Mouse (Mus musculus) adrenal gland, adult 8-10 months (tissue): ENCODE data around the gene Fn1. TPM values are rescaled to one million over a fixed set of nuclear protein-coding genes. Genes with fewer than 3 reads are reported as not detected.

ENCODE experiments used
- total RNA-seq, 4 experiments: library from RNA; stranded (reverse); gene quantifications; 2 replicates each; pipeline ENCODE4 v1.2.4; 2022

Fn1 gene
- total RNA-seq, 4 experiments from 2014 or later = 21.4 to 50.9 (median 36.7) TPM

Other genes with a start within 250 kb of the Fn1 start
- not detected for gene Abca12, start 238.3 kb downstream of the Fn1 start, total RNA-seq
- gene Atic, start 96.0 kb downstream of the Fn1 start, total RNA-seq = 10 to 100 TPM; 65.3 to 66.7 (median 66.3) TPM